Mouse (Mus musculus) adrenal gland (tissue): ENCODE measurements around the gene Cldn3.

Source experiments
- intact Hi-C: fragments of 180-260 bp; cut with DNase I; formaldehyde crosslinking; loops from one replicate; pipeline ENCODE4 v1.15.1; 2025

Gene Cldn3

GRCm38 (mm10) chr5:134965852-134966821 lies 19.9 kb upstream of the Cldn3 start:
- intact Hi-C loops: loop anchor here (1.0 kb wide), 2 partner anchors 34 to 59 kb away; partner anchors contain the start of gene Mettl27

GRCm38 (mm10) chr5:134967164-134967944 lies 18.7 kb upstream of the Cldn3 start:
- intact Hi-C loops: no loop called here

GRCm38 (mm10) chr5:134970671-134971070 lies 15.3 kb upstream of the Cldn3 start:
- intact Hi-C loops: no loop called here

GRCm38 (mm10) chr5:134973081-134973480 lies 12.9 kb upstream of the Cldn3 start:
- intact Hi-C loops: no loop called here

GRCm38 (mm10) chr5:134973526-134973925 lies 12.5 kb upstream of the Cldn3 start:
- intact Hi-C loops: no loop called here

GRCm38 (mm10) chr5:134974294-134974693 lies 11.7 kb upstream of the Cldn3 start:
- intact Hi-C loops: no loop called here

- intact Hi-C loops: no loop called here
Measured at GRCm38 (mm10) chr5:134974921-134975320, 11.1 kb upstream of the Cldn3 start.

- intact Hi-C loops: no loop called here
Measured at GRCm38 (mm10) chr5:134976164-134976563, 9.8 kb upstream of the Cldn3 start.

GRCm38 (mm10) chr5:134976577-134977250 lies 9.3 kb upstream of the Cldn3 start:
- intact Hi-C loops: no loop called here

- intact Hi-C loops: no loop called here
Measured at GRCm38 (mm10) chr5:134977837-134978236, 8.2 kb upstream of the Cldn3 start.

GRCm38 (mm10) chr5:134981149-134981548 lies 4.9 kb upstream of the Cldn3 start:
- intact Hi-C loops: no loop called here

GRCm38 (mm10) chr5:134983111-134983510 lies 2.9 kb upstream of the Cldn3 start:
- intact Hi-C loops: no loop called here

GRCm38 (mm10) chr5:134983771-134984170 lies 2.2 kb upstream of the Cldn3 start:
- intact Hi-C loops: no loop called here

GRCm38 (mm10) chr5:134986298-134987268 lies 569 bp downstream of the Cldn3 start:
- intact Hi-C loops: no loop called here

GRCm38 (mm10) chr5:134989166-134989565 lies 3.2 kb downstream of the Cldn3 start:
- intact Hi-C loops: no loop called here

- intact Hi-C loops: no loop called here
Measured at GRCm38 (mm10) chr5:134989741-134990140, 3.7 kb downstream of the Cldn3 start.

GRCm38 (mm10) chr5:134992566-134992965 lies 6.6 kb downstream of the Cldn3 start:
- intact Hi-C loops: no loop called here

GRCm38 (mm10) chr5:134998359-134998758 lies 12.3 kb downstream of the Cldn3 start:
- intact Hi-C loops: no loop called here

- intact Hi-C loops: no loop called here
Measured at GRCm38 (mm10) chr5:134999797-135000196, 13.8 kb downstream of the Cldn3 start.

GRCm38 (mm10) chr5:135000751-135001150 lies 14.7 kb downstream of the Cldn3 start:
- intact Hi-C loops: no loop called here
